Mouse (Mus musculus) erythroblast, embryonic 14.5 days (primary cell): ENCODE data around the gene Lrrc8a.

Experiments used
- GATA1 ChIP-seq: IDR thresholded peaks from 2 replicates; pipeline ENCODE4 v1.6.1; 2012; ENCODE audit warnings: low read length, inconsistent platforms, mixed read lengths
- TAL1 ChIP-seq: IDR thresholded peaks from 3 replicates; pipeline ENCODE4 v1.6.1; 2012; ENCODE audit warnings: low read length, inconsistent platforms, mixed read lengths

- TF ChIP-seq GATA1: no peak
- no peak for TF ChIP-seq TAL1
Observed at GRCm38 (mm10) chr2:30258600-30258999, 21.1 kb downstream of the Lrrc8a start.
